Mouse (Mus musculus): ENCODE measurements at regions not wholly inside any gene's neighbourhood (a gene's known extent, or its start where the extent isn't known, plus 50 kb on each side); places are given as distances from the start of the nearest gene placed in this dataset.
"Not testable (repeated sequence)": the region's sequence is repeated elsewhere in the genome, so short reads cannot be mapped to it uniquely, and the experiment has no call there.

GRCm38 (mm10) chr3:110880472-110880871 is 629.7 kb upstream of the Prmt6 start:
- in situ Hi-C loops (cut with MboI, MseI) = not testable (repeated sequence)

DNA sequence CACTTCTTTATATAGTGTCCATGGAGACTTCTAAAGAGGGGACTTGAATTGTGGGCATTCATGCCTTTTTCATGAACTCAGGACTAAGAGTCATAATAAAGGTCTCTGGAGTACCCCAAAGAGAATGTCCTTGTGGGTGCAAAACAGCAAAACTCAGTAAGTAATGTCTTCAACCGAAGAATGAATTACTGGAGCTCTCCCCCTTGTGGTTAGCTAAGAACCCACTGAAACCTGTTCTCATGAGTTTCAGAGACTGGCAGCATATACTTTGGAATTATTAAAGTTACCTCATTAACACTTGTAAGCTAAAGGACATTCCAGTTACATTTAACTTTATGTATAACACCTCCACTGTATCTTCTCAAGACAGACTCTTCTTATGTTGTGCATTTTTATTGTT is 615.2 kb upstream of the Prmt6 start:
- in situ Hi-C loops (cut with MboI, MseI) = loop anchor here (10.0 kb wide), 1 partner anchor 849 kb away; no protein-coding TSS in a partner anchor

GRCm38 (mm10) chr3:110847222-110847621 is 596.4 kb upstream of the Prmt6 start:
- in situ Hi-C loops (cut with MboI, MseI) = no loop called here

GRCm38 (mm10) chr3:110820709-110821401 is 570.1 kb upstream of the Prmt6 start:
- in situ Hi-C loops (cut with MboI, MseI) = no loop called here

DNA sequence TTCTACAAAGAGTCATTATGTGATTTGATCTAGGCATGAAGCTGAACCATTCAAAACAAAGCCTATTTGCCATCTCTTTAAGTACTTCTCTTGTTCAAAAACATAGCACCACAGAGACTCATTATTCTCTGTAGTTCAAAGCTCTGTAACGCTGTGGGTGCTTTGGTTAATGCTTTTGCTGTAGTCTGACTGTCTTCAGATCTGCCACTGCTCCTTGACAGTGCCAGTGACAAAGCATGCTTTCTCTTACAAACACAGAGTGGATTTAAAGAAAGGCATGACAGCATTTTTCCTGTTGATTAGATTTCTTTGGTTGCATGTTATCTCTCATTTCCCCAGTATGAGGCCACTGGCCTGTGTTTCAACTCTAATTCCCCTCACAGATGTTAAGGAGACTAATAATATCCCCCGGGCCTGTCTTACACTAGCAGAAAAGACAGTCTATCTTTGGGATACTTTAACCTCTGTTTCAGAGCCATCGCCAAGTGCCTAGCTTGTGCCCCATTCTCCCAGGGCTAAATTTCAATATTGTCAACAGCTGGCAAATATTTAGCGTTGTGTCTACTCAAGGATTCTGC is 538.3 kb upstream of the Prmt6 start:
- in situ Hi-C loops (cut with MboI, MseI) = no loop called here

GRCm38 (mm10) chr3:110755266-110755665 is 504.5 kb upstream of the Prmt6 start:
- in situ Hi-C loops (cut with MboI, MseI) = no loop called here

DNA sequence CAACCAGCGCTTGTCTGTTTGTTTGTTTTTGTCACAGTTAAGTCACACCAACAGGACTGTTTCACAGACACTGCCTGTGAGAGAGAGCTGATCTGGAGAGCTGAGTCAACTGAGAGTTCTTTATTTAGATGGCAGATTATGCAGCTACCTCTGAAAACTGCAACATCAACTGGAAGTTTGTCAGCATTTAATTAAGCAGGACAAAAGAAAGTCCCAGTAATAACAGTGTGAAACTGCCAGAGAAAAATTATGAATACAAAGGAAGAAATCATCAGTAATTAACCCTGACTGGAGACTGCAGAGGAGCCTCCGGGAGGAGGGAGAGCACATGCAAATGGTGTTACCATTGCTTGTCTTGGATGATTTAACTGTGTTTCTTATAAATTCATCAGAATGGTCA is 495.5 kb upstream of the Prmt6 start:
- in situ Hi-C loops (cut with MboI, MseI) = no loop called here

DNA sequence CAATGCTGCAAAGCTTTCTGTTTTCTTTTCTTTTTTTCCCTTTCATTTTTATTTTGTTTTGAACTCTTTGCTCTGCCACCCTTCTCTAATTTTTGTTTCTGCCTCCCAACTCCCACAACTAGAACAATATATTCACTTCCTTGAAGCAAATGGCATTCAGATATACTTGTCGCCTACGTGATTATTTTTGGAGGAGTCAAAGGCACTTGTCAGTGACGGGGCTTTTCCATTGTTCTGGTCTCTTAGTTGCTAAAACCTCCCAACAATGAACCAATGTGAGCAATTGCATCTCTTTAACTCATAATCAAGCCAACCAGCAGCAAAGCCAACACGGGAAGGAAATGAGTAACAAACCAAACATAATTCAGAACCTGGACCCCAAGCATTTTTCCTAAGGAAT is 449.3 kb upstream of the Prmt6 start:
- in situ Hi-C loops (cut with MboI, MseI) = no loop called here

DNA sequence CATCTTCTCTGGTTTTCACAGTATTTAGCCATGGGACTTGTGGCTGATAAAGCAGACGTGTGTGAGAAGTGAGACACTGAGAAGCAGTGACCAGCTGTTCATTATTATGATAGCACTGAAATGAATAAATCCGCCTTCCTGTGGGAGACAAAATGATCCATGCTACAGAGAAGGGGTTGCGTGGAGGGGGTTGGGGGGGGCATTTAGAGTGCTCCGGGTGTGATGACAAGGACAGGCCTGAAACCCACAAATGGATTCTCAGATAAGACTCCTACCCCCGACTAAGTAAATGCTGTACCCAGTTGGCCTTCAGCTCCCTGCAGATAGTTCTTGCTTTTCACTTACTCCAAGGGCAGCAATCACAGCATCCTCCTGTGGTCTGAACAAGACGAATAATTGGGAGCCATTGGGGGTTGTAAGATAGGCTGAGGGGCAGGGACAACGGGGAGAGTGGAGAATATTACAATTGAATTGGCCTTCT is 416.8 kb upstream of the Prmt6 start:
- in situ Hi-C loops (cut with MboI, MseI) = no loop called here

- in situ Hi-C loops (cut with MboI, MseI) = no loop called here
Observed at GRCm38 (mm10) chr3:110666992-110667391, 416.2 kb upstream of the Prmt6 start.

DNA sequence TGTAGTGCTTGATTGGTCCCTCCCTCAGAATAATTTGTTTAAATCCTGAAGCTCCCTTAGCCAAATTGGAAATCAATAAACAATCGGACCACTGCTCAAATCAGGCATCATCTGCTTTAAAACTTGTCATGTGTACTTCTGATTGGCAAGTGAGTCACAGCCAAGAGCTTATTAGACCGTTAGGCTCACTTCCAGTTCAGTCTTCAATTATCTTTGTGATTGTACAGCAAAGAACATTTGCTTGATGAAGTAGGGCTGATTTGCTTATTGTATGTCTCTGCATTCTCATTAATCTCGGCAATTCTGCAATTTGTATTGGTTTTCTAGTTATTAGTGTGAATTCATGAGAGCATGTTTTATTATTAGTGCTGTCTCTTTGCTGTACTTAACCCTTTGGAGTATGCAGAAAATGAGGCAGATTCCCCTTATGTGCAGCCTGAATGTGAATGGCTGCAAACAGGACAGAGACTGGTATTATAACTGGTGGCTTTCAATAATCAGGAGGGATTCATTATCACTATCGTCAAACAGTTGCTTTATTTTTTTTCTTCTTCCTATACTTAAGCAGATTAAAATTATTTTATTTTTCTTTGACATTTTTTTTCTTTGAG is 406.8 kb upstream of the Prmt6 start:
- in situ Hi-C loops (cut with MboI, MseI) = no loop called here

GRCm38 (mm10) chr3:110626326-110626725 is 375.5 kb upstream of the Prmt6 start:
- in situ Hi-C loops (cut with MboI, MseI) = no loop called here

DNA sequence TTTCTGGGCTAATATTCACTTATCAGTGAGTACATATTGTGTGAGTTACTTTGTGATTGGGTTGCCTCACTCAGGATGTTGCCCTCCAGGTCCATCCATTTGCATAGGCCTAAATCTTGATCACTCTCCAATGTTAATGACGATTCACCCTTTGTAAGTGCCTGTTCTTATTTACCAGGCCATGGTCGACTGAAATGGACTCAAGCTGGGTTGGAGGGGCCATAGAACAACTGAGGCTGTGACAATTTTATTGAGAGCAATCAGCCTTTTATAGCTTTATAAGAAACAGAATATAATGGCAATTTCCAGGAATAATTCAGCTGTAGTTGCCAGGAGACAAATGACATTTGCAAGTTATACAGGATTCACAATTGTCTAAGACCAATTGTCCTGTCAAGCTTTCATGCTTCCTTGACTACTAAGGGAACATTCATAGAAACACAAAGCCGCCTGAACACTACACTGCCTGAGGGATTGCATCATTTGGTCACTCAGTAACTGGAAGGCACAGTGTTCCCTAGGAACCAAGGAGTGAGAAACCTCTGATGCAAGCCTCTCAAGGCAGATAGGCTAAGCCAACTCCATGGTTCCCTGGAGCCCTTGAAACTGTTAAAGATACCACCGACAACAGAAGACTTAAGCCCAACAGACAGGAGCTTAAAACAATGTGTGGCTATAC is 348.5 kb upstream of the Prmt6 start:
- in situ Hi-C loops (cut with MboI, MseI) = no loop called here

DNA sequence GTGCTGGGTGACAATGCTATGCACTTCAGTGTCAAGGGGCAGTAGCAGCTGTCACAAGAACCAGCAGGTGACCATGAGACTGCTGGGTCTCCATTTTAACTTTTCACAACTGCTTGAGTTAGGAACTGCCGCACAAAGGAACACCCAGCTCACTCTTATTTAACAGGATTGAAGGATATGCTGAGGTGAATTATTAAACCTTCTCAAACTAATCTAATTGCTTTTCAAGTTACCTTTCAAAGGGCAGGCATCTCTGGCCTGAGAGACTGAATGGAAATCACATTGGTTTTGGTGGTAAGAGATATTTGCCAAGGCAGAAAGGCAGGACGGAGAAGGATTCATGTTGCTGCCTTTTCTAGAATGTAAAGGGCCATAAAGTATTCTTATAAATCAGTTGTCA is 332.0 kb upstream of the Prmt6 start:
- in situ Hi-C loops (cut with MboI, MseI) = no loop called here

DNA sequence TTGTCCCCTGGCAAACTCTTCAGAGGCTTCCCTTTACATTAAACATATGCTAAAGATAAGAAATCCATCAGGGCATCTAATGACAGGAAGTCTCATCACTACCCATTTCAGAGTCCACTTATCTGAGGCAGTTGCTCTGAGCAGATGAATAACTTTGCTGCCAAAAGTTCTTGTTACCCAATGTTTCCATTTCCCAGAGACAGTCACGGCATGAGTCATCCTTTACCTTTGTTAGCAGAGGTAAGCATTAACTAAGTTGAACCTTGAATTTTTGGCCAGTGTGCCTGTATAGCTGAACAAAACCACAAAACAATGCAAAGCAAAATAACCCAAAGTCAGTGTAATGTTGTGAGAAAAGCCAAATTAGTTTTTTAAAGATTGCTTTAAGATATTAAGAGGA is 328.5 kb upstream of the Prmt6 start:
- in situ Hi-C loops (cut with MboI, MseI) = no loop called here

- in situ Hi-C loops (cut with MboI, MseI) = no loop called here
Observed at GRCm38 (mm10) chr3:110567187-110567586, 316.4 kb upstream of the Prmt6 start.

DNA sequence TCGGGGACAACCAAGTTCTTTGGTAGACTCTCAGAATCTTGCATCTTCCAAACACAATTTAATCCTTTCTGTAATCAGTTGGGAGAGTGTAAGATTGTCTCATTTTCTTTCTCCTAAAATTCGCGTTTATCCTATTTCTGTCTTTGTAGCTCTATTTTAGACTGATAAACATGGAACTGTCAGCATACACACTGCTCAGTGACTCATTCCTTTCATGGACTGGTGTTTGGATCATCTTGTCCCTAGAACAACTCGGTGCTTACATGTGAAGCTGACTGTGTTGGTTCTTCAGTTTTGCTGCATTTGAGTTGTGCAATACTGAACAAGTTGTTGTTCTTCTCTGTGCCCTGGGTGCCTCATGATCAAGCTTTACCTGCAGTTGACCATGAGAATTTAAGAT is 296.5 kb upstream of the Prmt6 start:
- in situ Hi-C loops (cut with MboI, MseI) = no loop called here

- in situ Hi-C loops (cut with MboI, MseI) = no loop called here
Observed at GRCm38 (mm10) chr3:110538275-110538674, 287.5 kb upstream of the Prmt6 start.

All from regulatory T cell (primary cell).